Mouse (Mus musculus): ENCODE results near the gene Rbms3.

GRCm38 (mm10) chr9:116542793-116543192, 1086.9 kb downstream of the Rbms3 start:
- TF ChIP-seq POLR2A (IDR thresholded peaks at IDR 0.05; ENCODE audit: low read depth, low read length) (no peak), CTCF (conservative IDR thresholded peaks at IDR 0.05; ENCODE audit: insufficient read depth, insufficient read length, low read depth, low read length) (no peak)
